Mouse (Mus musculus) MEL (cell line): ENCODE results near the gene Haus5. TPM values are rescaled to one million over a fixed set of nuclear protein-coding genes. Genes with fewer than 3 reads are reported as not detected.
A peak's percentile ranks its signal among the peaks of the same experiment; 100 is the strongest.

ENCODE experiments used
- DNase-seq: peaks from one replicate; pipeline ENCODE4 v3.0.0; 2011; ENCODE audit warnings: low read depth, low spot score
- H3K27ac ChIP-seq: 2 replicates; pipeline ENCODE4 v1.5.1; 2012; ENCODE audit warnings: low read depth, mild to moderate bottlenecking, control low read depth, low read length, moderate library complexity; ENCODE audit not compliant: control insufficient read depth
- H3K27me3 ChIP-seq, 2 experiments: fragments of 150-350 bp in 1 of 2; sonication (generic) in 1 of 2; 2 replicates each; pipeline ENCODE4 v1.6.1; 2012; ENCODE audit warnings: low read length in 2 of 2, mild to moderate bottlenecking in 2 of 2, improper control_type of control experiment in 1 of 2, moderate library complexity in 1 of 2; ENCODE audit not compliant: insufficient read depth in 2 of 2, control insufficient read depth in 1 of 2
- H3K36me3 ChIP-seq, 2 experiments: 2 replicates each; pipeline ENCODE4 v1.6.1; 2012 to 2014; ENCODE audit warnings: low read length in 2 of 2, improper control_type of control experiment in 1 of 2, inconsistent platforms in 1 of 2, mild to moderate bottlenecking in 1 of 2; ENCODE audit not compliant: insufficient read depth in 2 of 2, control insufficient read depth in 1 of 2
- H3K4me1 ChIP-seq, 2 experiments: fragments of 150-350 bp in 1 of 2; sonication (generic) in 1 of 2; 2 replicates each; pipeline ENCODE4 v1.6.1; 2012; ENCODE audit warnings: low read length in 2 of 2, improper control_type of control experiment in 1 of 2, mild to moderate bottlenecking in 1 of 2; ENCODE audit not compliant: insufficient read depth in 2 of 2, control insufficient read depth in 1 of 2
- H3K4me3 ChIP-seq, 2 experiments: fragments of 150-350 bp in 1 of 2; sonication (generic) in 1 of 2; 2 replicates each; pipeline ENCODE4 v1.5.1; 2012; ENCODE audit warnings: low read depth in 2 of 2, low read length in 2 of 2, mild to moderate bottlenecking in 2 of 2, moderate library complexity in 2 of 2, control low read depth in 1 of 2, improper control_type of control experiment in 1 of 2; ENCODE audit not compliant: control insufficient read depth in 1 of 2, insufficient read depth in 1 of 2
- H3K79me2 ChIP-seq: 2 replicates; pipeline ENCODE4 v1.6.1; 2012; ENCODE audit warnings: mild to moderate bottlenecking, low read length, moderate library complexity; ENCODE audit not compliant: control insufficient read depth, poor library complexity, insufficient read depth
- H3K9ac ChIP-seq: 2 replicates; pipeline ENCODE4 v1.6.1; 2012; ENCODE audit warnings: low read depth, mild to moderate bottlenecking, control low read depth, low read length, moderate library complexity; ENCODE audit not compliant: control insufficient read depth, poor library complexity, severe bottlenecking
- H3K9me3 ChIP-seq: fragments of 150-350 bp; sonication (generic); replicated peaks from 2 replicates; pipeline ENCODE4 v1.6.1; 2012; ENCODE audit warnings: mild to moderate bottlenecking, low read length, improper control_type of control experiment, moderate library complexity; ENCODE audit not compliant: insufficient read depth
- CTCF ChIP-seq, 3 experiments: IDR thresholded peaks in 2 of 3; conservative IDR thresholded peaks in 1 of 3; 2 replicates each; pipeline ENCODE4 v1.5.1; 2011 to 2012; ENCODE audit warnings: low read length in 3 of 3, low read depth in 2 of 3, mild to moderate bottlenecking in 2 of 3, improper control_type of control experiment in 1 of 3, inconsistent platforms in 1 of 3, mixed read lengths in 1 of 3, moderate library complexity in 1 of 3; ENCODE audit not compliant: control insufficient read depth in 1 of 3, insufficient read depth in 1 of 3, poor library complexity in 1 of 3, severe bottlenecking in 1 of 3
- ELF1 ChIP-seq: IDR thresholded peaks from 2 replicates; pipeline ENCODE4 v1.6.1; 2014; ENCODE audit warnings: low read depth, mild to moderate bottlenecking, inconsistent platforms, low read length, improper control_type of control experiment, moderate library complexity
- EP300 ChIP-seq, 2 experiments: IDR thresholded peaks; 2 replicates each; pipeline ENCODE4 v1.6.1; 2011; ENCODE audit warnings: improper control_type of control experiment in 2 of 2, low read length in 2 of 2, low read depth in 1 of 2, mild to moderate bottlenecking in 1 of 2
- MAZ ChIP-seq: IDR thresholded peaks from 2 replicates; pipeline ENCODE4 v1.6.1; 2012; ENCODE audit warnings: low read depth, mild to moderate bottlenecking, inconsistent platforms, low read length, improper control_type of control experiment
- NELFE ChIP-seq: IDR thresholded peaks from 2 replicates; pipeline ENCODE4 v1.6.1; 2011; ENCODE audit warnings: low read depth, low read length, improper control_type of control experiment
- POLR2A ChIP-seq, 2 experiments: IDR thresholded peaks; 2 replicates each; pipeline ENCODE4 v1.6.1; 2011 to 2012; ENCODE audit warnings: low read length in 2 of 2, mild to moderate bottlenecking in 2 of 2, control low read depth in 1 of 2, improper control_type of control experiment in 1 of 2, low read depth in 1 of 2, moderate library complexity in 1 of 2; ENCODE audit not compliant: control insufficient read depth in 1 of 2, insufficient read depth in 1 of 2, poor library complexity in 1 of 2
- RAD21 ChIP-seq: IDR thresholded peaks from 2 replicates; pipeline ENCODE4 v1.6.1; 2011; ENCODE audit warnings: mild to moderate bottlenecking, low read depth, low read length, improper control_type of control experiment
- SIN3A ChIP-seq: IDR thresholded peaks from 2 replicates; pipeline ENCODE4 v1.6.1; 2012; ENCODE audit warnings: low read length, improper control_type of control experiment, inconsistent platforms
- SMC3 ChIP-seq: IDR thresholded peaks from 2 replicates; pipeline ENCODE4 v1.6.1; 2011; ENCODE audit warnings: low read depth, low read length, improper control_type of control experiment
- TBP ChIP-seq: IDR thresholded peaks from 2 replicates; pipeline ENCODE4 v1.8.0; 2011; ENCODE audit warnings: low read depth, low read length, improper control_type of control experiment
- TCF12 ChIP-seq: IDR thresholded peaks from 2 replicates; pipeline ENCODE4 v1.6.1; 2014; ENCODE audit warnings: low read depth, mild to moderate bottlenecking, inconsistent platforms, low read length, improper control_type of control experiment, moderate library complexity
- UBTF ChIP-seq: IDR thresholded peaks from 2 replicates; pipeline ENCODE4 v1.6.1; 2012; ENCODE audit warnings: low read depth, mild to moderate bottlenecking, inconsistent platforms, low read length, improper control_type of control experiment, moderate library complexity, borderline replicate concordance; ENCODE audit not compliant: insufficient read depth
- ZC3H11A ChIP-seq: IDR thresholded peaks from 2 replicates; pipeline ENCODE4 v1.6.1; 2012; ENCODE audit warnings: low read depth, mild to moderate bottlenecking, inconsistent platforms, low read length, improper control_type of control experiment
- ZKSCAN1 ChIP-seq: IDR thresholded peaks from 2 replicates; pipeline ENCODE4 v1.6.1; 2012; ENCODE audit warnings: low read depth, mild to moderate bottlenecking, inconsistent platforms, low read length, improper control_type of control experiment, moderate library complexity
- ZMIZ1 ChIP-seq: IDR thresholded peaks from 2 replicates; pipeline ENCODE4 v1.6.1; 2012; ENCODE audit warnings: low read depth, mild to moderate bottlenecking, inconsistent platforms, low read length, improper control_type of control experiment, moderate library complexity
- ZNF384 ChIP-seq: IDR thresholded peaks from 2 replicates; pipeline ENCODE4 v1.6.1; 2012; ENCODE audit warnings: low read depth, mild to moderate bottlenecking, inconsistent platforms, low read length, improper control_type of control experiment
- polyA plus RNA-seq, 2 experiments: library from polyadenylated mRNA; stranded (reverse) in 1 of 2; unstranded in 1 of 2; fragments of >175 nt in 1 of 2; fragments of >200 nt in 1 of 2; gene quantifications; 2 replicates each; pipeline versions ENCODE4 v1.2.1 to v1.2.4; 2012; ENCODE audit warnings: low replicate concordance in 2 of 2, low read depth in 1 of 2; ENCODE audit not compliant: insufficient read length in 2 of 2, insufficient read depth in 1 of 2, missing spikeins in 1 of 2
- total RNA-seq: library from RNA; depleted of rRNA; stranded (reverse); fragments of 300-350 nt; gene quantifications from 2 replicates; pipeline ENCODE4 v1.2.3, GENCODE M21; 2012

The Haus5 gene
- total and polyA plus RNA-seq, 3 experiments, result 35.0 to 55.9 TPM; not detected in 1

DNA sequence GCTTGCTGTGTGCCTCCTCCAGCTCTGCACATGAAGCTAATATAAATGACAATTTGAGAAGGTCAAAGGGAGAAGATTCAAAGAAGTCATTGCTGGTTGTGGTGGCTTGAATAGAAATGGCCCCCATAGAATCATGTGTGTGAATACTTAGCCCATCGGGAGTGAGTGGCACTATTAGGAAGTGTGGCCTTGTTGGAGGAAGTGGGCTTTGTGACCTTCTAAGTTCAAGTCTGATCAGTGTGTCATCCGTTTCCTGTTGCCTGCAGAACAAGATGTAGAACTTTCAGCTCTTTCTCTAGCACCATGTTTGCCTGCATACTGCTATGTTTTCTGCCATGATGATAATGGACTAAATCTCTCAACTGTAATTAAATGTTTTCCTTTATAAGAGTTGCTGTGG lies 18.6 kb upstream of the Haus5 start:
- Histone ChIP-seq H3K27ac (no peak overlapping the region), H3K9ac (no peak overlapping the region), H3K27me3 (peaks cover 3 to 7% of the 10 kb centered on the region in 2 experiments), H3K9me3 (no peaks in the 10 kb centered on the region), H3K36me3 (no peaks in the 10 kb centered on the region), H3K4me1 (no peaks in the 10 kb centered on the region), H3K79me2 (no peaks in the 10 kb centered on the region), H3K4me3 (no peak overlapping the region)
- no peak for DNase-seq
- no peak for TF ChIP-seq SIN3A
- no peak for TF ChIP-seq CTCF (IDR thresholded peaks at IDR 0.05 in 2 of 3, conservative IDR thresholded peaks at IDR 0.05 in 1 of 3; ENCODE audit: control insufficient read depth in 1 of 3, insufficient read depth in 1 of 3, low read depth in 2 of 3, low read length in 3 of 3, poor library complexity in 1 of 3, severe bottlenecking in 1 of 3)
- TF ChIP-seq EP300 (IDR thresholded peaks at IDR 0.05; ENCODE audit: low read depth in 1 of 2, low read length in 2 of 2), result no peak
- TF ChIP-seq ZNF384, result no peak
- no peak for TF ChIP-seq RAD21
- no peak for TF ChIP-seq POLR2A (IDR thresholded peaks at IDR 0.05; ENCODE audit: control insufficient read depth in 1 of 2, insufficient read depth in 1 of 2, low read depth in 1 of 2, low read length in 2 of 2, poor library complexity in 1 of 2)
- TF ChIP-seq MAZ, result no peak
- no peak for TF ChIP-seq NELFE

DNA sequence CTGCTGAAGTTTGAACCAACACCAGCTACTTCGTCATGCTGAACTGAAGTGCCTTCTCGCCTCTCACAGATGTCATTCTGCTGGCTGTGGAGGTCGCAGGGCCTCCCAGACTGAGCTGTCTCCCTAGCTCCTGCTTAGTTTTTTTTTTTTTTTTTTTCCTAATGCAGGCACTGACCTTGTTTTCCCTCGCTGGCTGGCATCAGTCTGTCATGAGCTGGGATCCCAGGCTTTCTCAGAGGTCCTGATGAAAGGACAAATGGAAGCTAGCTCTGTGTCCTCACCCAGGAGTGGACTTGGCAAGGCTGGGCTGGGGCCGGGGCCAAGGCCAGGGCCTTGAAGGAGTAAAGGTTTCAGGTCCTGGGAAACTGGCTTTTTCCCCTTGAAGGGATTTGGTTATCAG lies 17.1 kb upstream of the Haus5 start:
- TF ChIP-seq ZNF384 (no peak), POLR2A (IDR thresholded peaks at IDR 0.05; ENCODE audit: control insufficient read depth in 1 of 2, insufficient read depth in 1 of 2, low read depth in 1 of 2, low read length in 2 of 2, poor library complexity in 1 of 2) (no peak), TBP (no peak), ZMIZ1 (no peak), UBTF (no peak), EP300 (IDR thresholded peaks at IDR 0.05; ENCODE audit: low read depth in 1 of 2, low read length in 2 of 2) (no peak), TCF12 (no peak)
- TF ChIP-seq, all 39 proteins: peak for 0
- Histone ChIP-seq H3K36me3 (no peaks in the 10 kb centered on the region), H3K27me3 (peaks cover 3 to 7% of the 10 kb centered on the region in 2 experiments), H3K4me1 (no peaks in the 10 kb centered on the region), H3K4me3 (no peak overlapping the region), H3K9me3 (no peaks in the 10 kb centered on the region), H3K79me2 (no peaks in the 10 kb centered on the region), H3K9ac (no peak overlapping the region), H3K27ac (no peak overlapping the region)
- DNase-seq, result no peak

GRCm38 (mm10) chr7:30678263-30678975 lies 13.6 kb upstream of the Haus5 start:
- Histone ChIP-seq H3K27me3 (peaks cover 5 to 11% of the 10 kb centered on the region in 2 experiments), H3K4me1 (no peaks in the 10 kb centered on the region), H3K79me2 (no peaks in the 10 kb centered on the region), H3K4me3 (no peak overlapping the region), H3K9ac (no peak overlapping the region), H3K36me3 (no peaks in the 10 kb centered on the region), H3K9me3 (no peaks in the 10 kb centered on the region), H3K27ac (no peak overlapping the region)
- peak; percentile 44 for DNase-seq
- TF ChIP-seq SMC3 (peak; percentile 58), ZC3H11A (peak; percentile 46; the same call in 1 of the 2 replicates), CTCF (IDR thresholded peaks at IDR 0.05 in 2 of 3, conservative IDR thresholded peaks at IDR 0.05 in 1 of 3; ENCODE audit: control insufficient read depth in 1 of 3, insufficient read depth in 1 of 3, low read depth in 2 of 3, low read length in 3 of 3, poor library complexity in 1 of 3, severe bottlenecking in 1 of 3) (peak in 2 of 3 experiments; percentile 45 to 54; a peak in 4 of 6 replicates), ZKSCAN1 (no peak), RAD21 (peak; percentile 58), ELF1 (no peak)
